Mouse (Mus musculus) neural tube, embryonic 12.5 days (tissue): ENCODE data around the gene Ift22. TPM values are rescaled to one million over a fixed set of nuclear protein-coding genes. Genes with fewer than 3 reads are reported as not detected.

Experiments
- ATAC-seq: fragments of 200-750 bp; cut with Nextera tagmentation; 2 replicates; pipeline ENCODE4 v1.8.0; 2017; ENCODE audit warnings: low read depth, mild to moderate bottlenecking, moderate TSS enrichment, moderate library complexity; ENCODE audit not compliant: low FRiP score
- H3K27ac ChIP-seq: fragments of 300-500 bp; sonication (generic); 2 replicates; pipeline ENCODE4 v1.5.1; 2016
- H3K27me3 ChIP-seq: fragments of 300-500 bp; sonication (generic); replicated peaks from 2 replicates; pipeline ENCODE4 v1.6.1; 2016; ENCODE audit warnings: mild to moderate bottlenecking
- H3K36me3 ChIP-seq: fragments of 300-500 bp; sonication (generic); 2 replicates; pipeline ENCODE4 v1.6.1; 2016; ENCODE audit warnings: mild to moderate bottlenecking
- H3K4me1 ChIP-seq: fragments of 300-500 bp; sonication (generic); 2 replicates; pipeline ENCODE4 v1.6.1; 2016
- H3K4me2 ChIP-seq: fragments of 300-500 bp; sonication (generic); replicated peaks from 2 replicates; pipeline ENCODE4 v1.6.1; 2016; ENCODE audit warnings: mild to moderate bottlenecking
- H3K4me3 ChIP-seq: fragments of 300-500 bp; sonication (generic); 2 replicates; pipeline ENCODE4 v1.5.1; 2016
- H3K9ac ChIP-seq: fragments of 300-500 bp; sonication (generic); 2 replicates; pipeline ENCODE4 v1.6.1; 2016; ENCODE audit warnings: mild to moderate bottlenecking
- H3K9me3 ChIP-seq: fragments of 300-500 bp; sonication (generic); 2 replicates; pipeline ENCODE4 v1.6.1; 2016; ENCODE audit warnings: mild to moderate bottlenecking
- WGBS: fragments of 180-500 bp; shearing (Covaris S2); methylation state at CpG from one replicate; pipeline ENCODE4 v1.1.7; 2016; 5-methylcytosine and 5-hydroxymethylcytosine counted together
- polyA plus RNA-seq: library from polyadenylated mRNA; unstranded; fragments of >200 nt; fragmentation: Nextera tagmentation; extraction: Ambion mirVana; gene quantifications from 2 replicates; pipeline ENCODE4 v1.2.1, GENCODE M21; 2016

The Ift22 gene
- polyA plus RNA-seq, 1 experiment from 2014 or later: 98.2 TPM

DNA sequence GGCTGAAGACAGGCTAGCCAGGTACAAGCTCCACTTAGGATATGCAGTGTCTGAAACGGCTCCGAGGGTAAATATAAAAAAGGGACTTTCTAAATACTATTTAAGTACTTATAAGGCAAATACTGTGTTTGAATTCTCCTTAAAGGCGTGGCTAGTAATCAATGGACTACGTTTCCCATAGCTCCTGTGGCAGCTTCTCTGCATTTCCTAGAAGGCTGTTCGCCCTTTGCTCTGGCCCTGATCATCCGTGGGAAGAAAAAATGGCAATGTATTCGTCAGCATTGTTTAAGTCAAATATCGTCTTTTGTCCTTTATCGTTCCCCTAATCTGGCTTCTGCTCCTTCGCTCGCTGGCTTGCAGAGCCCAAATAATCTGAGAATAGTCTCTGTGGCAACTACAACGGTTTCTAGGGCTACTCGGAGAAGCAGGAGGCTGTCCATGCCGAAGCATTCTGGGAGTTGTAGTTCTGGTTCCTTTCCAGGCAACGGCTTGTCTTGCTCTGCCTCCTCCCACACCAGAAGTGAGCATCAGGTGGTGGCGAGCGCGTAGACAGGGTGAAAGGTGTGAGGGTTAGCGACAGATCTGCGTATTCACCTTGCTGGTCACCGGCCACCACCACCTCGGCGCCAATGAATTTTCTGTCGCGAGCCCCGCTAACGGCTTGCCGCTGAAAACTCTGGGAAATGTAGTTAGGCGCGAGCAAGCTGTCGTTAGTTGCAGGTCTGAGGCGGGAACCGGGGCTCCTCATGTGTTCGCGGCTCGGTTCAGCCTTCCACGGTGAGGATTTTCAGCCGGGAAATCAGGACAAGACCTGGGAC lies 10.9 kb downstream of the Ift22 start:
- WGBS: 4% methylated on average over 38 of the region's 38 CpGs
- ATAC-seq: peak; percentile 84
- H3K9me3 ChIP-seq: no peaks in the 10 kb centered on the region
- H3K36me3 ChIP-seq: peaks cover 1% of the 10 kb centered on the region; the same call in 1 of the 2 replicates
- peak overlapping the region; percentile 55 for H3K4me3 ChIP-seq
- H3K27ac ChIP-seq: no peak overlapping the region
- no peaks in the 10 kb centered on the region for H3K27me3 ChIP-seq
- peaks cover 7% of the 10 kb centered on the region; the same call in 1 of the 2 replicates for H3K4me1 ChIP-seq
- H3K4me2 ChIP-seq: peak overlapping the region; percentile 86
- peak overlapping the region; percentile 58 for H3K9ac ChIP-seq

DNA sequence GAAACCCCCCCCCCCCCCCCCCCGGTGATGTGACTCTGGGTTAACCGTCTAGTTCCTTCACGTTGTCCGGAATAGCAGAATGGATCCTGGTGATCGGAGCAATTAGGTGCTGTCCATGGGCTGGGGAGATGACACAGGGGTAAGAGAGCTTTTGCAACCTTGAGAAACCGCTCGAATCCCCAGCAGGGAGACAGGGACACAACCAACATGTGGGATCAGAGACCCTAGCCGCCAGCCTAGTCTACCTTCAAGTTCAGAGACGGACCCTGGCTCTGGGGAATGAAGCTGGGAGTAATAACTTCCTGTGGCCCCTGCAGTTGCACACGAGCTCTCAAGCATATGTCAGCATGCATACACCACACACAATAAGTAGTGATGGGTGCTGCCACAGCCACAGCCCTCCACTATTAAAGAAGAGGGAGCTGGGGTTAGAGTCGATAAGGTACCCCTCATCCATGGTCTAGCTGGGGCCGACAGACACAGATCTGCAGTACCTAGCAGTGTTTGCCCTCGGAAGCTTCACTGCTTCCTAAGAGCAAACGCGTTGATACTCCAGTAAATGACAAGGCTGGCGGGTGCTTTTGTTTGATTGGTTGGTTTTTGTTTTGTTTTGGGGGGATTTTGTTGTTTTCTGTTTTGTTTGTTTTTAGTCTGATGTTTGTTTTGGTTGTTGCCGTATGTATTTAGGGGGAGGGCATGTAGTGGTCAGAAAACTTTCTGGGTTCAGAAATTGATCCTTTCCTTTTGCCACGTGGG lies 11.8 kb downstream of the Ift22 start:
- H3K4me1 ChIP-seq: peaks cover 7% of the 10 kb centered on the region; the same call in 1 of the 2 replicates
- H3K27me3 ChIP-seq: no peaks in the 10 kb centered on the region
- peak overlapping the region; percentile 58 for H3K9ac ChIP-seq
- ATAC-seq: peak; percentile 14; the same call in 1 of the 2 replicates
- H3K4me3 ChIP-seq: peak overlapping the region; percentile 55
- H3K4me2 ChIP-seq: peak overlapping the region; percentile 86
- 28% methylated on average over 17 of the region's 18 CpGs for WGBS
- no peaks in the 10 kb centered on the region for H3K36me3 ChIP-seq
- H3K9me3 ChIP-seq: no peaks in the 10 kb centered on the region
- H3K27ac ChIP-seq: no peak overlapping the region

DNA sequence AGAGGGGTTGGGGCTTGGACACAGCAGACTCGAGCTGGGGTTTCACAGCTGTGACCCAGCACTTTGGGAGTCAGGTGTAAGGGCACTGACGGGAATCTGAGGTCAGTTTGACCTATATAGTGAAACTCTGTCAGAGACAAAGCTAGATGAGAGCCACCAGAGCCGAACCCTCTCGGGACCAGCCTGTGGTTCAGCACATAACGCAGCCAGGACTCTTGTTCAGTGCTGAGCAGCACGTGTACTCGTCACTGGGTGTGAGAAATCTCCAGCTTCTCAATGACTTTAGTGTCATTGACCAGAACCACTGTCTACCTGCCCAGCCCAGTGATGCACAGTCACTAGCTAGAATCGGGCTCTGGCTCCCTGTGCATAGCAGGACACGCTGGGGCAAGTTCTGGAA lies 14.9 kb downstream of the Ift22 start:
- ATAC-seq: no peak
- Histone ChIP-seq H3K27me3 (no peaks in the 10 kb centered on the region), H3K27ac (no peak overlapping the region), H3K4me3 (no peak overlapping the region), H3K9ac (no peak overlapping the region), H3K4me1 (peaks cover 7% of the 10 kb centered on the region; the same call in 1 of the 2 replicates), H3K4me2 (no peak overlapping the region), H3K36me3 (no peaks in the 10 kb centered on the region), H3K9me3 (no peaks in the 10 kb centered on the region)
- WGBS: 85% methylated on average over 9 of the region's 9 CpGs

DNA sequence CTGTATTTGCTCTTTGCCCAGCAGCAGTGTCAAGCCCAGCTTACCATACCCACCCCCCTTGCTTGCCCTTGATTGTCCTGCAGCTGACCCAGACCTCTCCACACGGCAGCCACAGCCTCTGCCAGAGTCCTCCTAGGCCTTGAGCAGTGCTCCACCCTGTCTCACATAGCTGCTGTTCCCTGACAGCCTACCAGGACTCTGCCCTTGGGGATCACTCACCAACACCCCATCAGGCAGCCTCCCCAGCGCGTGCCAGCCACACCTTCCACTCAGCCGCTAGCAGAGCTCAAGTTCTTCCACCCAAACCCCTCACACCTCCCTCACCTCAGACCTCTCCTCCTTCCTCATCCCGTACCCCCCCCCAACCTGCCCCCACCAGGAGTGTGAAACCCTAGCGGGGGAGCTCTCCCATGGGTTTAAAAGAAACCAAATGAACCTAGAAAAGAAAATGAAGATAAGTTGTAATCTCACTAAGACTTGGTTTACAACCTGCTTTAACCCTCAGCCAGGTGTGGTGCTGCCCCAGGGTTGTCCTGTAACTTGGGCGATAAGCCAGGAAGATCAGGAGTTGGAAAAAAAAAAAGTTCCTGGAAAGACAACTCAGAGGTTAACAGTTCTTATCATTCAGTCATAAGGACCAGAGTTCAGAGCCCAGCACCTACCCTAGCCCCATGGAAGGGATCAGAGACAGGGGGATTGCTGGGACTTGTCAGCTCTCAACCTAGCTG lies 16.0 kb downstream of the Ift22 start:
- Histone ChIP-seq H3K4me1 (peaks cover 7% of the 10 kb centered on the region; the same call in 1 of the 2 replicates), H3K4me2 (no peak overlapping the region), H3K9me3 (no peaks in the 10 kb centered on the region), H3K27me3 (no peaks in the 10 kb centered on the region), H3K4me3 (no peak overlapping the region), H3K27ac (no peak overlapping the region), H3K36me3 (no peaks in the 10 kb centered on the region), H3K9ac (no peak overlapping the region)
- 79% methylated on average over 7 of the region's 7 CpGs for WGBS
- ATAC-seq: no peak

DNA sequence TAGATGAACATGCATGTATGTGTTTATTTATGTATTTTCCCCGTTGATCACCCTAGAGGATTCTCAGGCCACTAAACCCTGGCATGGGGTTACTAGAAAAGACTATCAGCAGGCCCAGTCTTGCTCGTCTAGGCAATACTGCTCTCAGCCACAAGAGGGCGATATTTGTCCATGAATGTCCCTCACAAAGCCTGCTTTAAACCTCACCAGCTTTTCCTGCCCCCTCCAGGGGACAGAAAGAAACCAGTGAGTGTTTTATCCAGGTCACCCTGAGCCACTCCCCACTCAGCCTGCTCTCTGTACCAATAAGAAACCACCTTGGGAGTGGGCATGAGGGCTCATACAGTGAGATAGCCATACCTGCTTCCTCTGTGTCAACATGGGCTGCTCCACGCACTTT lies 21.1 kb downstream of the Ift22 start:
- no peak overlapping the region for H3K27ac ChIP-seq
- H3K4me1 ChIP-seq: peaks cover 3% of the 10 kb centered on the region; the same call in 1 of the 2 replicates
- H3K4me3 ChIP-seq: no peak overlapping the region
- ATAC-seq: peak; percentile 77
- H3K36me3 ChIP-seq: no peaks in the 10 kb centered on the region
- no peak overlapping the region for H3K9ac ChIP-seq
- H3K27me3 ChIP-seq: no peaks in the 10 kb centered on the region
- no peak overlapping the region for H3K4me2 ChIP-seq
- no peaks in the 10 kb centered on the region for H3K9me3 ChIP-seq
- 21% methylated on average over 4 of the region's 4 CpGs for WGBS

DNA sequence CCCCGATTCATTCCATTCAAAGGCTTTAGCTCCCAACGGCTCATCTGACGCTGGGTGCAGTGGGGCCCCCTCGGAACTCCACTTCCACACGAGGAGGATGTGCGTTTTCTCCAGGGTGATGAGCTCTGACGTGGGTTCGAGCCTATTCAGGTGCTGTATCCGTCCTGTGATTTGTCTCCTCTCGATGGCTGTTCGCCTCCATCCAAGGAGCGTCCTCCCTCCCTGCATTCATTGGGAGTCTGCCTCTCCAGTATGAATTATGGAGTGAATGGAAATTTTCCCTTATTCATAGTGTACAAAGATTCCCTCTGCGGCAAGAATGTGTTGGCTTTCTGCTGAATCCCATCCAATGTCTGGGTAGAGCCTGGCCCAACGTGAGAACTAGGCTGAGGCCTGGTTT lies 23.9 kb downstream of the Ift22 start:
- Histone ChIP-seq H3K4me3 (no peak overlapping the region), H3K27ac (no peak overlapping the region), H3K4me2 (no peak overlapping the region), H3K4me1 (peaks cover 3% of the 10 kb centered on the region; the same call in 1 of the 2 replicates), H3K9ac (no peak overlapping the region), H3K27me3 (no peaks in the 10 kb centered on the region), H3K9me3 (no peaks in the 10 kb centered on the region), H3K36me3 (no peaks in the 10 kb centered on the region)
- ATAC-seq: no peak
- WGBS: 77% methylated on average over 14 of the region's 14 CpGs

DNA sequence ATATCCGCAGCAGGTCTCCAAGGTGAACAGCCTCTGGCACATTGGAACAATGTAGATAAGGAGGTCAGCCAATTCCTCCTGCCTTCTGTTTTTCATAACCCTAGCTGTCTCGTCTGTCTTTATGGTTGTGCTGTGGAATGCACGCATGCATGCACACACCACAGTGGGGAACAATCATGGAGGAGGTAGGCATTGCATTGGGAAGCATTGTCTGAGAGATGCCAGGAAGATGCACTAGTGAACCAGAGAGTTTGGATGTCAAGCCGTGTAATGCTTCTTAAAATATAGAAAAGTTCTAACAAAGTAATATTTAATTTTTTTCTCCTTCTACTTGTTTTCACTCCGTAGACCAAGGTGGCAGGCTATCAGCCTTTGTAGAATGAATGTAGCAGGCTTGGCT lies 25.0 kb downstream of the Ift22 start:
- Histone ChIP-seq H3K27me3 (no peaks in the 10 kb centered on the region), H3K9me3 (no peaks in the 10 kb centered on the region), H3K4me1 (peaks cover 3% of the 10 kb centered on the region; the same call in 1 of the 2 replicates), H3K4me2 (no peak overlapping the region), H3K27ac (no peak overlapping the region), H3K4me3 (no peak overlapping the region), H3K36me3 (no peaks in the 10 kb centered on the region), H3K9ac (no peak overlapping the region)
- ATAC-seq: no peak
- WGBS: 86% methylated on average over 5 of the region's 5 CpGs

DNA sequence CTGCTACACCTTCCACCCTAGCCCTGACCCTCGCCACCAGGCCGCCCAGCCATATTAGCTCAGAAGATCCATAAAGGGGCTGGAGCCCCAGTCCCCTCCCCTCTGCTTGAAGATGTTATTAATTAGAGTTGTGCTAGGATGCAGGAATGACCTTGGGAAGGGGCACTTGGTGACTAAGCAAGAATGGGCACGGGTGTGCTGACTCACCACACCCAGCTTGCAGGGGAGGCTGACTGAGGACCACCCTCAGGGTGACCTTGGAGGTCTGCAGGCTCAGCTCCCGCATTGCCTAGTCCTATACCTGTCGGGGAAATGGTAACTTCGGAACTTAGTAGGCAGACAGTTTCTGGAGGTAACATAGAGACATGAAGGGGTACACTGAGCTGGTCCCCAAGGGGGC lies 26.0 kb downstream of the Ift22 start:
- no peaks in the 10 kb centered on the region for H3K27me3 ChIP-seq
- no peaks in the 10 kb centered on the region for H3K36me3 ChIP-seq
- no peak overlapping the region for H3K4me3 ChIP-seq
- no peaks in the 10 kb centered on the region for H3K9me3 ChIP-seq
- no peak overlapping the region for H3K4me2 ChIP-seq
- no peak for ATAC-seq
- no peak overlapping the region for H3K27ac ChIP-seq
- WGBS: 90% methylated on average over 6 of the region's 6 CpGs
- no peak overlapping the region for H3K9ac ChIP-seq
- H3K4me1 ChIP-seq: peaks cover 3% of the 10 kb centered on the region; the same call in 1 of the 2 replicates

DNA sequence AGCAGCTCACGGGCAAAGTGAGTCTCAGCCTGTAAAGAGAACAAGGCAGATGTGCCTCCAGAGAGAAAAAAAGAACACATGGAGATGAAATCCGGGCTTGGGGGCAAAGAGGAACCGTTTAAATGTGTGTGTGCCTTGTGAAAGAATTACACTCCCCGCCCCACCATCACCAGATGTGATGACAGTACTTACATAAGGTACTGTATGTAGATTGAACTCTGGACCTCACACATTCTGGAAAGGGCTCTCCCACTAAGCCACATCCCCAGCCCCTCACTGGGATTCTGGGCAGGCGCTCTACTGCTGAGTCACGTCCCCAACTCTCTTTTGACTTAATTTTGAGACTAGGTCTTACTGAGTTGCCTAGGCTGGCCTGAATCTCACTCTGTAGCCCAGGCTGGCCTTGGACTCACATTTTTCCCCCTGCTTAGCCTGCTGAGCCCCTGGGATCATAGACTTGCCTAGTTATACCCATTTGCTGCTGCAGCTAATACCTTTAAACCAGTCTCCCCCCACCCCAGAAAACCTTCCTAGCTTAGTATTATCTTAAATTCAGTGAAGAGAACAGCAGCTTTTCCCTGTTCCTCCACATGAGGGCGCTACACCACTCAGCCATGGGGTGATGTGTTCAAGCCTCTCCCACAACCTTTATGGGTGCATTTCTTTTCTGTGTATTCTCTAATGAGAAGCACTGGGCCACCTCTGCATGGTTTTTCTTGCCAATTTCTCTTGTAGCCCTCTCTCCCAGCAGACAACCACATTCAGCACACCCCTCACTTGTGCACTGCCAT lies 28.1 kb downstream of the Ift22 start:
- Histone ChIP-seq H3K4me1 (no peaks in the 10 kb centered on the region), H3K27me3 (no peaks in the 10 kb centered on the region), H3K27ac (no peak overlapping the region), H3K9ac (no peak overlapping the region), H3K4me3 (no peak overlapping the region), H3K36me3 (no peaks in the 10 kb centered on the region), H3K9me3 (no peaks in the 10 kb centered on the region), H3K4me2 (no peak overlapping the region)
- WGBS: 70% methylated on average over 7 of the region's 7 CpGs
- no peak for ATAC-seq

DNA sequence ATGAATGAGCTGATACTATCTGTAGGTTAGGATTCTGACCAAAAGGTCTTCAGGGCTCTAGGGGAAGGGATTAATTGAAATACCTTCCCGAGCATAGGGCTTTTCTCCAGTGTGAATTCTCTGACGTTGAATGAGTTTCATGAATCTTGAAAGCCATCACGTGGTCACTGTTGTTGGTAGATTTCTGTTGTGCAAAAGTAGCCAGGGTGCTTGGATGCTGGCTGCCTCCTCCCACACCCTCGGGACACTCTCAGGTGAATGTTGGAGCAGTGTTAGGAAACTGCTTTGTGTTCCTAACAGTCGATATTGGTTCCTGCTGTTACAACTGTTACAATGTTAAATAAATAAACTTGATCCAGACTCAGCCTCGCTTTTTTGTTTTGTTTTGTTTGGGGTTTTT lies 28.8 kb downstream of the Ift22 start:
- Histone ChIP-seq H3K4me3 (no peak overlapping the region), H3K36me3 (no peaks in the 10 kb centered on the region), H3K27ac (no peak overlapping the region), H3K4me1 (no peaks in the 10 kb centered on the region), H3K9ac (no peak overlapping the region), H3K4me2 (no peak overlapping the region), H3K9me3 (no peaks in the 10 kb centered on the region), H3K27me3 (no peaks in the 10 kb centered on the region)
- no peak for ATAC-seq
- 88% methylated on average over 6 of the region's 6 CpGs for whole genome bisulfite sequencing

DNA sequence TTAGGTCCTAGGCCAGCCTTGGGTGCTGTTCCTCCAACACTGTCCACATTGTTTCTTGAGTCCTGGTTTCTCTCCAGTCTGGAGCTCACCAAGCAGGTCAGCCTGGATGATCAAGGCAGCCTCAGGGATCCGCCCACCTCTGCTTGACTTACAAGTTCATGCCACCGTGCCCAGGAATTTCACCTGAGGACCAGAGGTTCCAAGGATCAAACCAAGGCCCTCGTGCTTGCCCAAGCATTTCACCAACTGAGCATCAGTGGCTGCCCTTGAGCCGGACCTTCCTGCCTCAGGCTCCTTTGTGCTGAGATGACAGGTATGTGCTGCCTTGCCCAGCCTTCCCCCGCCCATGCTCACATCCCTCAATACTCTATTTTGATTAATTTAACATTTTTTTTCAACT lies 29.7 kb downstream of the Ift22 start:
- no peak overlapping the region for H3K27ac ChIP-seq
- H3K9ac ChIP-seq: no peak overlapping the region
- no peaks in the 10 kb centered on the region for H3K27me3 ChIP-seq
- no peaks in the 10 kb centered on the region for H3K4me1 ChIP-seq
- H3K36me3 ChIP-seq: no peaks in the 10 kb centered on the region
- no peaks in the 10 kb centered on the region for H3K9me3 ChIP-seq
- no peak overlapping the region for H3K4me2 ChIP-seq
- 93% methylated on average over 5 of the region's 5 CpGs for WGBS
- no peak for ATAC-seq
- no peak overlapping the region for H3K4me3 ChIP-seq
